Mouse (Mus musculus) c-Kit-positive CD71-negative TER-119-negative erythroid progenitor cells, embryonic 14.5 days (primary cell): ENCODE measurements at regions not wholly inside any gene's neighbourhood (a gene's known extent, or its start where the extent isn't known, plus 50 kb on each side); places are given as distances from the start of the nearest gene placed in this dataset.

Experiments
- DNase-seq: peaks from one replicate; pipeline ENCODE4 v3.0.0-alpha.2; 2013; ENCODE audit warnings: low read depth

DNA sequence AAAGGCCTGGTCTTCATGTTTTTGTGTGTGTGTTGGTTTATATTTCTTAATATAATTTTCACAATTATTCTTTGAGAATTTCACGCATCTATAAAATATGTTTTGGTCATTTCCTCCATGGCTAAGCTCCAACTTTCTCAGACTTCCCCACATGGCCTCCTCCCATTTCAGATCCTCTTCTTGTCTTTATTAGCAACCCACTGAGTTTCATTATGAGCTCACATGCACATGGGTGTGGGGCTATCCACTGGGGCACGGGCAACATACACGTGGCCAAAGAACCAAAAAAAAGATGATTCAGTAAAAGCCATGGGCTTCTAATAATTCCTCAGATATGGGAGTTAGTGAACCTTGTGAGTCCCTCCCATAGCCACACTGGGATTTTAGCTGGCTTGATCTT, 50.1 kb upstream of the Mpp6 start:
- no peak for DNase-seq
